Mouse (Mus musculus) lung, embryonic 16.5 days (tissue): ENCODE results near the gene Zcwpw1. TPM values are rescaled to one million over a fixed set of nuclear protein-coding genes. Genes with fewer than 3 reads are reported as not detected.
"Not testable (repeated sequence)": the region's sequence is repeated elsewhere in the genome, so short reads cannot be mapped to it uniquely, and the experiment has no call there.

Source experiments
- ATAC-seq: fragments of 200-750 bp; cut with Nextera tagmentation; 2 replicates; pipeline ENCODE4 v1.8.0; 2017; ENCODE audit warnings: low read depth, mild to moderate bottlenecking, moderate library complexity
- H3K27ac ChIP-seq: fragments of 300-500 bp; sonication (generic); 2 replicates; pipeline ENCODE4 v1.5.1; 2014; ENCODE audit warnings: mild to moderate bottlenecking, control low read depth, low read length
- H3K27me3 ChIP-seq: fragments of 300-500 bp; sonication (generic); 2 replicates; pipeline ENCODE4 v1.6.1; 2014; ENCODE audit warnings: low read depth, low read length, mixed read lengths; ENCODE audit not compliant: control insufficient read depth, insufficient read depth
- H3K36me3 ChIP-seq: fragments of 300-500 bp; sonication (generic); 2 replicates; pipeline ENCODE4 v1.6.1; 2014; ENCODE audit warnings: low read length; ENCODE audit not compliant: control insufficient read depth, insufficient read depth
- H3K4me1 ChIP-seq: fragments of 300-500 bp; sonication (generic); replicated peaks from 2 replicates; pipeline ENCODE4 v1.6.1; 2014; ENCODE audit warnings: low read length, mixed read lengths; ENCODE audit not compliant: control insufficient read depth, insufficient read depth
- H3K4me2 ChIP-seq: fragments of 300-500 bp; sonication (generic); 2 replicates; pipeline ENCODE4 v1.6.1; 2014; ENCODE audit warnings: low read depth, low read length, control low read depth
- H3K4me3 ChIP-seq: fragments of 300-500 bp; sonication (generic); 2 replicates; pipeline ENCODE4 v1.5.1; 2014; ENCODE audit warnings: mild to moderate bottlenecking, low read length, control low read depth
- H3K9ac ChIP-seq: fragments of 300-500 bp; sonication (generic); 2 replicates; pipeline ENCODE4 v1.6.1; 2014; ENCODE audit warnings: low read length, control low read depth
- H3K9me3 ChIP-seq: fragments of 300-500 bp; sonication (generic); 2 replicates; pipeline ENCODE4 v1.6.1; 2016; ENCODE audit warnings: low read length; ENCODE audit not compliant: control insufficient read depth
- WGBS: fragments of 180-500 bp; shearing (Covaris S2); extraction: QIAGEN DNeasy Blood & Tissue Kit; methylation state at CpG from one replicate; pipeline ENCODE4 v1.1.7; 2014; 5-methylcytosine and 5-hydroxymethylcytosine counted together
- polyA plus RNA-seq: library from polyadenylated mRNA; unstranded; fragments of >200 nt; fragmentation: Nextera tagmentation; extraction: Ambion mirVana; gene quantifications from 2 replicates; pipeline ENCODE4 v1.2.1, GENCODE M21; 2015

Gene Zcwpw1
- polyA plus RNA-seq, 1 experiment from 2014 or later, result 24.3 TPM

- H3K36me3 ChIP-seq, H3K4me2 ChIP-seq, H3K9ac ChIP-seq, H3K4me1 ChIP-seq, H3K27ac ChIP-seq, ATAC-seq, H3K9me3 ChIP-seq, H3K27me3 ChIP-seq, H3K4me3 ChIP-seq: not testable (repeated sequence)
- 65% methylated on average over 2 of the region's 2 CpGs for WGBS
Observed at GRCm38 (mm10) chr5:137835966-137836520, 48.4 kb downstream of the Zcwpw1 start, which contains the start of gene Pilra. TSS of gene Pilra (minus strand) at chr5:137836281.

GRCm38 (mm10) chr5:137836611-137837010, 49.0 kb downstream of the Zcwpw1 start:
- no peaks in the 10 kb centered on the region for H3K27me3 ChIP-seq
- no peaks in the 10 kb centered on the region for H3K4me1 ChIP-seq
- no peak overlapping the region for H3K27ac ChIP-seq
- H3K9me3 ChIP-seq, result no peaks in the 10 kb centered on the region
- H3K4me2 ChIP-seq, result no peak overlapping the region
- H3K4me3 ChIP-seq, result no peak overlapping the region
- ATAC-seq, result no peak
- H3K9ac ChIP-seq, result no peak overlapping the region
- no peaks in the 10 kb centered on the region for H3K36me3 ChIP-seq

- H3K9ac ChIP-seq, H3K4me2 ChIP-seq, H3K36me3 ChIP-seq: not testable (repeated sequence)
Observed at GRCm38 (mm10) chr5:137837110-137837509, 49.5 kb downstream of the Zcwpw1 start.

GRCm38 (mm10) chr5:137850313-137850712, 62.7 kb downstream of the Zcwpw1 start:
- H3K36me3 ChIP-seq, ATAC-seq: not testable (repeated sequence)

More at GRCm38 (mm10) chr5:137837110-137837509, 49.5 kb downstream of the Zcwpw1 start:
- not testable (repeated sequence) for H3K27ac ChIP-seq, H3K4me3 ChIP-seq, H3K27me3 ChIP-seq, H3K9me3 ChIP-seq, ATAC-seq, H3K4me1 ChIP-seq

GRCm38 (mm10) chr5:137854907-137855306, 67.3 kb downstream of the Zcwpw1 start:
- WGBS, result 37% methylated on average over 3 of the region's 3 CpGs
- not testable (repeated sequence) for H3K9me3 ChIP-seq, H3K9ac ChIP-seq, H3K27ac ChIP-seq, H3K27me3 ChIP-seq, H3K4me1 ChIP-seq, H3K4me2 ChIP-seq, H3K36me3 ChIP-seq, H3K4me3 ChIP-seq
- ATAC-seq, result peak; percentile 95

More at GRCm38 (mm10) chr5:137850313-137850712, 62.7 kb downstream of the Zcwpw1 start:
- H3K9ac ChIP-seq, H3K4me1 ChIP-seq, H3K4me3 ChIP-seq, H3K9me3 ChIP-seq, H3K27me3 ChIP-seq, H3K27ac ChIP-seq, H3K4me2 ChIP-seq: not testable (repeated sequence)
- 93% methylated on average over 1 of the region's 1 CpGs for WGBS

- H3K27me3 ChIP-seq, ATAC-seq: not testable (repeated sequence)
- 67% methylated on average over 4 of the region's 5 CpGs for WGBS
Observed at GRCm38 (mm10) chr5:137856870-137857269, 69.3 kb downstream of the Zcwpw1 start.

GRCm38 (mm10) chr5:137857960-137858710, 70.5 kb downstream of the Zcwpw1 start, which contains the start of gene Pilrb1:
TSS of gene Pilrb1 (minus strand) at chr5:137858106.
- not testable (repeated sequence) for H3K4me1 ChIP-seq, ATAC-seq, H3K36me3 ChIP-seq, H3K4me2 ChIP-seq, H3K9ac ChIP-seq, H3K27me3 ChIP-seq, H3K27ac ChIP-seq, H3K9me3 ChIP-seq, H3K4me3 ChIP-seq
- 73% methylated on average over 2 of the region's 2 CpGs for WGBS

More at GRCm38 (mm10) chr5:137856870-137857269, 69.3 kb downstream of the Zcwpw1 start:
- H3K27ac ChIP-seq, H3K4me2 ChIP-seq, H3K36me3 ChIP-seq, H3K9ac ChIP-seq, H3K4me1 ChIP-seq, H3K4me3 ChIP-seq, H3K9me3 ChIP-seq: not testable (repeated sequence)

- not testable (repeated sequence) for H3K4me1 ChIP-seq, ATAC-seq, H3K9ac ChIP-seq, H3K9me3 ChIP-seq, H3K27me3 ChIP-seq, H3K36me3 ChIP-seq, H3K4me2 ChIP-seq, H3K27ac ChIP-seq, H3K4me3 ChIP-seq
- 89% methylated on average over 1 of the region's 1 CpGs for WGBS
Observed at GRCm38 (mm10) chr5:137864008-137864407, 76.4 kb downstream of the Zcwpw1 start.

GRCm38 (mm10) chr5:137868600-137868999, 81.0 kb downstream of the Zcwpw1 start:
- not testable (repeated sequence) for H3K27me3 ChIP-seq, H3K36me3 ChIP-seq, H3K4me1 ChIP-seq, H3K9me3 ChIP-seq, H3K27ac ChIP-seq, H3K4me2 ChIP-seq, H3K9ac ChIP-seq, H3K4me3 ChIP-seq
- ATAC-seq, result peak; percentile 93
- 38% methylated on average over 2 of the region's 2 CpGs for WGBS
